Mouse (Mus musculus): ENCODE data around the gene Mapre3. TPM values are rescaled to one million over a fixed set of nuclear protein-coding genes. Genes with fewer than 3 reads are reported as not detected.

The Mapre3 gene
- total RNA-seq, 1 experiment = 2.3 TPM

- no peaks in the 10 kb centered on the region for H3K4me1 ChIP-seq (ENCODE audit: control insufficient read depth in 2 of 2, insufficient read depth in 2 of 2, low read length in 2 of 2, poor library complexity in 1 of 2)
- no peak for DNase-seq (ENCODE audit: low read depth, low spot score)
- no peaks in the 10 kb centered on the region for H3K9me3 ChIP-seq (ENCODE audit: control insufficient read depth, insufficient read depth, low read depth, low read length)
- no peak overlapping the region for H3K27ac ChIP-seq (ENCODE audit: insufficient read depth, low read depth, low read length, poor library complexity, severe bottlenecking)
- in situ Hi-C loops (cut with MboI; ENCODE audit: low sequenced_read_pairs in 2 of 2, unreplicated experiment in 2 of 2) = no loop called here
- no peaks in the 10 kb centered on the region for H3K36me3 ChIP-seq (ENCODE audit: control insufficient read depth, insufficient read depth, low read length, poor library complexity, severe bottlenecking)
- no peak overlapping the region for H3K4me3 ChIP-seq (ENCODE audit: insufficient read depth in 1 of 2, low read depth in 1 of 2, low read length in 2 of 2, poor library complexity in 1 of 2, severe bottlenecking in 1 of 2)
- no peak overlapping the region for H3K9ac ChIP-seq (ENCODE audit: insufficient read depth, low read depth, low read length, poor library complexity, severe bottlenecking)
- TF ChIP-seq CHD2 (IDR thresholded peaks at IDR 0.05; ENCODE audit: low read depth, low read length) (no peak), MAFK (IDR thresholded peaks at IDR 0.05; ENCODE audit: insufficient read depth, low read depth, low read length) (no peak), ZC3H11A (IDR thresholded peaks at IDR 0.05; ENCODE audit: borderline replicate concordance, low read depth, low read length) (no peak), HCFC1 (IDR thresholded peaks at IDR 0.05; ENCODE audit: borderline replicate concordance, insufficient read depth, low read length) (no peak), ZNF384 (IDR thresholded peaks at IDR 0.05; ENCODE audit: low read depth, low read length) (no peak)
Observed at GRCm38 (mm10) chr5:30769075-30769474, 45.4 kb upstream of the Mapre3 start.

DNA sequence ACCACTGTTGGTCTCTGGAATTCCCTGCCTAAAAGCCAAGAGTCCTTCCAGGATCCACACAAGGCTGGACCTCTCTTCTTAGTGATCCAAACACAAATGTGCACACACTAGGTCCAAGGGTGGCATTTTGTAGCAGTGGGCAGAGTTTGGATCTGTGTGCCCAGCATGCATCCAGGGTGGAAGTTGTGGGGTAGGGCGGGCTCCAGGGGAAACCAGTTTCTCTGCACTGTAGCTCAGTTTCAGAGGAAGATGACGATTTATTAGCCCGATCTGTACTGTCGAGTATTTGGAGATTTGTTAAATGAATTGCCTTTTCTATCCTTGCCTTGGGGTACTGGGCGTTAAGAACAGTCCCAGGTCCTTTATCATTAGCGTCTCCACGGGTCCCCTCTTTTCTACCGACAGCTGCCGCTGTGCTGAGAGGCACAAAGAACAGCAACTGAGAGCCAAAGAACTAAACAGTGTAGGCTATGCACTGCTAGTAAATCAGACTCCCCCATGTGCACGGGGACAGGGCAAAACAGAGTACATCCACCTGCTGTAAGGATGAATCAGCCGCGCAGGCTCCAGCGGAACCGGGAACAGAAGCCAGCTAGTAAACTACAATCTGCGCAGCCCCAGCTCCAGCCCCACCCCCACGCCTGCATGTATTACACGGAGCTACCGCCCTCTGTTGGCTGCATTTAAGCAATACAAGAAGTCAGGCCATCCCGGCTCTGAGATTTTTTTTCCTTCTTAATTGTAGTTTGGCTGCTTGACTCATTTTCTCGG, 39.7 kb upstream of the Mapre3 start:
- H3K36me3 ChIP-seq (ENCODE audit: control insufficient read depth, insufficient read depth, low read length, poor library complexity, severe bottlenecking) = no peaks in the 10 kb centered on the region
- in situ Hi-C loops (cut with MboI; ENCODE audit: low sequenced_read_pairs in 2 of 2, unreplicated experiment in 2 of 2) = no loop called here
- no peaks in the 10 kb centered on the region for H3K9me3 ChIP-seq (ENCODE audit: control insufficient read depth, insufficient read depth, low read depth, low read length)
- no peak for TF ChIP-seq HCFC1 (IDR thresholded peaks at IDR 0.05; ENCODE audit: borderline replicate concordance, insufficient read depth, low read length)
- TF ChIP-seq ZNF384 (IDR thresholded peaks at IDR 0.05; ENCODE audit: low read depth, low read length) = peak; percentile 85
- no peak overlapping the region for H3K27ac ChIP-seq (ENCODE audit: insufficient read depth, low read depth, low read length, poor library complexity, severe bottlenecking)
- H3K9ac ChIP-seq (ENCODE audit: insufficient read depth, low read depth, low read length, poor library complexity, severe bottlenecking) = no peak overlapping the region; the same call in 1 of the 2 replicates
- H3K4me1 ChIP-seq (ENCODE audit: control insufficient read depth in 2 of 2, insufficient read depth in 2 of 2, low read length in 2 of 2, poor library complexity in 1 of 2) = 0 out of 4 replicates have a peak, but pooled peaks cover 0 to 2% of the 10 kb centered on the region in 2 experiments
- DNase-seq (ENCODE audit: low read depth, low spot score) = peak; percentile 78
- H3K4me3 ChIP-seq (ENCODE audit: insufficient read depth in 1 of 2, low read depth in 1 of 2, low read length in 2 of 2, poor library complexity in 1 of 2, severe bottlenecking in 1 of 2) = peak overlapping the region; percentile 48 to 57; a peak in 2 of 4 replicates

DNA sequence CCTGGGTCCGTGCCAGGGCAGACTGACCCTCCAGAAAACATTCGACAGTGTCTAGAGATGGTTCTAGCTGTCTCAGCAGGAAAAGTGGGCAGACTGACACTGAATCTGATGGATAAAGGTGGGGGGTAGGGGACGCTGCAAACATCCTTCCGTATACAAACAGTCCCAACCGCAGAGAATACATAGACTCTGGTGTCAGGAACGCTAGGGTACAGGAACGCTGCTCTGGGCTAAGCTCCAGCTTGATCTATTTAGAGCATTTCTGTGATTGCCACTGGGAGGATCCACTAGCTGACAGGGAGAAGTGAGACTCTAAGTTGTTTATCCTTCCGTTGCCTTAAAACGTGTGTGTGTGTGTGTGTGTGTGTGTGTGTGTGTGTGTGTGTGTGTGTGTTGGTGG, 33.7 kb upstream of the Mapre3 start:
- Histone ChIP-seq H3K9ac (ENCODE audit: insufficient read depth, low read depth, low read length, poor library complexity, severe bottlenecking) (no peak overlapping the region), H3K9me3 (ENCODE audit: control insufficient read depth, insufficient read depth, low read depth, low read length) (no peaks in the 10 kb centered on the region), H3K36me3 (ENCODE audit: control insufficient read depth, insufficient read depth, low read length, poor library complexity, severe bottlenecking) (no peaks in the 10 kb centered on the region; the same call in 1 of the 2 replicates), H3K27ac (ENCODE audit: insufficient read depth, low read depth, low read length, poor library complexity, severe bottlenecking) (no peak overlapping the region), H3K4me1 (ENCODE audit: control insufficient read depth in 2 of 2, insufficient read depth in 2 of 2, low read length in 2 of 2, poor library complexity in 1 of 2) (no peaks in the 10 kb centered on the region), H3K4me3 (ENCODE audit: insufficient read depth in 1 of 2, low read depth in 1 of 2, low read length in 2 of 2, poor library complexity in 1 of 2, severe bottlenecking in 1 of 2) (no peak overlapping the region)
- TF ChIP-seq CHD2 (IDR thresholded peaks at IDR 0.05; ENCODE audit: low read depth, low read length) = no peak
- no peak for TF ChIP-seq ZC3H11A (IDR thresholded peaks at IDR 0.05; ENCODE audit: borderline replicate concordance, low read depth, low read length)
- no peak for TF ChIP-seq HCFC1 (IDR thresholded peaks at IDR 0.05; ENCODE audit: borderline replicate concordance, insufficient read depth, low read length)
- no peak for TF ChIP-seq MAFK (IDR thresholded peaks at IDR 0.05; ENCODE audit: insufficient read depth, low read depth, low read length)
- no peak for TF ChIP-seq ZNF384 (IDR thresholded peaks at IDR 0.05; ENCODE audit: low read depth, low read length)
- in situ Hi-C loops (cut with MboI; ENCODE audit: low sequenced_read_pairs in 2 of 2, unreplicated experiment in 2 of 2) = no loop called here
- DNase-seq (ENCODE audit: low read depth, low spot score) = no peak

DNA sequence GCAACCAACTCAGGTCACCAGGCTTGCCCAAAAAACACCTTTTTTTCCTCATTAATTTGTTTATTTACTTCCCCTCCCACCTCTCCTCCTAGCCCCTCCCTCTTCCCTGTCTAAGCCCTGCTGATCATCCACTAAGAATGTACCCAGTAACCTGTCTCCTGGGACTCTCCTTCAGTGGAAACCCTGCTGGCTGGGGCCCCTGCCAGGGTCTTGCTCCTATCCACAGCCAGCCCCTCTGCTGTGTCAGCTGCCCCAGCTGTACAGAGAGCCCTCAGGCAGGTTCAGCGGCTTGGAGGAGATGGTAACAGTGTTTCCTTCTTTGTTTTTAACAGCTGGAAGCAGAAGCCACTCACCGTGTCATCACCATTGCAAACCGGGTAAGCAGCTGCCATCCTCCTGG, 33.3 kb upstream of the Mapre3 start:
- H3K4me1 ChIP-seq (ENCODE audit: control insufficient read depth in 2 of 2, insufficient read depth in 2 of 2, low read length in 2 of 2, poor library complexity in 1 of 2) = no peaks in the 10 kb centered on the region
- H3K36me3 ChIP-seq (ENCODE audit: control insufficient read depth, insufficient read depth, low read length, poor library complexity, severe bottlenecking) = no peaks in the 10 kb centered on the region; the same call in 1 of the 2 replicates
- in situ Hi-C loops (cut with MboI; ENCODE audit: low sequenced_read_pairs in 2 of 2, unreplicated experiment in 2 of 2) = no loop called here
- no peaks in the 10 kb centered on the region for H3K9me3 ChIP-seq (ENCODE audit: control insufficient read depth, insufficient read depth, low read depth, low read length)
- H3K4me3 ChIP-seq (ENCODE audit: insufficient read depth in 1 of 2, low read depth in 1 of 2, low read length in 2 of 2, poor library complexity in 1 of 2, severe bottlenecking in 1 of 2) = no peak overlapping the region
- TF ChIP-seq ZC3H11A (IDR thresholded peaks at IDR 0.05; ENCODE audit: borderline replicate concordance, low read depth, low read length) (no peak), ZNF384 (IDR thresholded peaks at IDR 0.05; ENCODE audit: low read depth, low read length) (no peak), MAFK (IDR thresholded peaks at IDR 0.05; ENCODE audit: insufficient read depth, low read depth, low read length) (no peak), CHD2 (IDR thresholded peaks at IDR 0.05; ENCODE audit: low read depth, low read length) (no peak), HCFC1 (IDR thresholded peaks at IDR 0.05; ENCODE audit: borderline replicate concordance, insufficient read depth, low read length) (no peak)
- no peak overlapping the region for H3K27ac ChIP-seq (ENCODE audit: insufficient read depth, low read depth, low read length, poor library complexity, severe bottlenecking)
- DNase-seq (ENCODE audit: low read depth, low spot score) = no peak
- no peak overlapping the region for H3K9ac ChIP-seq (ENCODE audit: insufficient read depth, low read depth, low read length, poor library complexity, severe bottlenecking)

Data from ES-E14 (cell line).